Mouse (Mus musculus) heart, embryonic 14.5 days (tissue): Measurements from ENCODE around the gene Fbxo28. TPM values are rescaled to one million over a fixed set of nuclear protein-coding genes. Genes with fewer than 3 reads are reported as not detected.
"Not testable (repeated sequence)": the region's sequence is repeated elsewhere in the genome, so short reads cannot be mapped to it uniquely, and the experiment has no call there.

Experiments
- ATAC-seq: fragments of 200-750 bp; cut with Nextera tagmentation; 2 replicates; pipeline ENCODE4 v1.8.0; 2017; ENCODE audit warnings: low read depth, moderate TSS enrichment; ENCODE audit not compliant: insufficient number of reproducible peaks, insufficient read depth, low FRiP score
- H3K27ac ChIP-seq, 2 experiments: fragments of 200-500 bp in 1 of 2; fragments of 300-500 bp in 1 of 2; sonication (generic) in 1 of 2; replicated peaks in 1 of 2; 2 replicates each; pipeline ENCODE4 v1.5.1; 2012 to 2014; ENCODE audit warnings: low read depth in 2 of 2, low read length in 2 of 2, control low read depth in 1 of 2, mild to moderate bottlenecking in 1 of 2, mixed read lengths in 1 of 2; ENCODE audit not compliant: control insufficient read depth in 1 of 2, insufficient read depth in 1 of 2
- H3K27me3 ChIP-seq: fragments of 300-500 bp; sonication (generic); 2 replicates; pipeline ENCODE4 v1.6.1; 2014; ENCODE audit warnings: mild to moderate bottlenecking, low read length, control low read depth; ENCODE audit not compliant: control insufficient read depth, insufficient read depth
- H3K36me3 ChIP-seq: fragments of 300-500 bp; sonication (generic); 2 replicates; pipeline ENCODE4 v1.6.1; 2014; ENCODE audit warnings: mild to moderate bottlenecking, control low read depth, low read length, mixed read lengths; ENCODE audit not compliant: control insufficient read depth, insufficient read depth
- H3K4me1 ChIP-seq, 2 experiments: fragments of 200-500 bp in 1 of 2; fragments of 300-500 bp in 1 of 2; sonication (generic) in 1 of 2; 2 replicates each; pipeline ENCODE4 v1.6.1; 2012 to 2014; ENCODE audit warnings: low read length in 2 of 2, control low read depth in 1 of 2, mixed read lengths in 1 of 2; ENCODE audit not compliant: control insufficient read depth in 2 of 2, insufficient read depth in 2 of 2
- H3K4me2 ChIP-seq: fragments of 300-500 bp; sonication (generic); 2 replicates; pipeline ENCODE4 v1.6.1; 2014; ENCODE audit warnings: mild to moderate bottlenecking, low read length
- H3K4me3 ChIP-seq, 2 experiments: fragments of 200-500 bp in 1 of 2; fragments of 300-500 bp in 1 of 2; sonication (generic) in 1 of 2; 2 replicates each; pipeline ENCODE4 v1.5.1; 2012 to 2014; ENCODE audit warnings: low read length in 2 of 2, mild to moderate bottlenecking in 2 of 2, control low read depth in 1 of 2, low read depth in 1 of 2, moderate library complexity in 1 of 2; ENCODE audit not compliant: control insufficient read depth in 1 of 2, insufficient read depth in 1 of 2
- H3K9ac ChIP-seq: fragments of 300-500 bp; sonication (generic); 2 replicates; pipeline ENCODE4 v1.6.1; 2014; ENCODE audit warnings: mild to moderate bottlenecking, low read length
- H3K9me3 ChIP-seq: fragments of 300-500 bp; sonication (generic); 2 replicates; pipeline ENCODE4 v1.6.1; 2016; ENCODE audit warnings: low read length, control low read depth; ENCODE audit not compliant: control insufficient read depth
- WGBS: fragments of 180-500 bp; shearing (Covaris S2); extraction: QIAGEN DNeasy Blood & Tissue Kit; methylation state at CpG from one replicate; pipeline ENCODE4 v1.1.7; 2014; 5-methylcytosine and 5-hydroxymethylcytosine counted together
- polyA plus RNA-seq: library from polyadenylated mRNA; unstranded; fragments of >200 nt; fragmentation: Nextera tagmentation; extraction: Ambion mirVana; gene quantifications from 2 replicates; pipeline ENCODE4 v1.2.1, GENCODE M21; 2014

Fbxo28 gene
- polyA plus RNA-seq, 1 experiment from 2014 or later, result 17.2 TPM

- ATAC-seq, result no peak
- no peak overlapping the region for H3K4me2 ChIP-seq
- no peaks in the 10 kb centered on the region for H3K27me3 ChIP-seq
- H3K27ac ChIP-seq, result no peak overlapping the region
- H3K4me3 ChIP-seq, result no peak overlapping the region
- no peaks in the 10 kb centered on the region for H3K4me1 ChIP-seq
- no peak overlapping the region for H3K9ac ChIP-seq
- 91% methylated on average over 5 of the region's 5 CpGs for WGBS
- no peaks in the 10 kb centered on the region for H3K36me3 ChIP-seq
- no peaks in the 10 kb centered on the region for H3K9me3 ChIP-seq
These were observed 43.6 kb downstream of the Fbxo28 start for GRCm38 (mm10) chr1:182297821-182298220.

DNA sequence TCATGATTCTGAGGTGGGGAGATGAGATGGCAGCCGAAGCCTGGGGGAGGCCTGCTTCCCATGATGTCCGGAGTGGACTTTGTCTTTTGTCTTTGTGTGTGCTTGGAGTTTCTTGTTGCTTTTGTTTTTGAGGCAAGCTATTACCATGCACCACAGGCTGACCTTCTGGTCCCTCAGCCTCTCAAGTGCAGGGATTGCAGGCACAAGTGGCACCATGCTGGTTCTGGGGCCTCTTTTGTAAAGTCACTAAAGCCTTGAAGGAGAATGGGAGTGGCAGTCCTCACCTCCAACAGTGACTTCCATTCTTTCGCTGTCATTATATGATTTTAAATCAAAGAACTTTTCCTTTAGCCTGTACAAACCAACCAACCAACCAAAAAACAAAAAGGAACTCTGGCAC is 44.2 kb downstream of the Fbxo28 start:
- Histone ChIP-seq H3K4me1 (peaks cover 0 to 1% of the 10 kb centered on the region in 2 experiments; a peak in 1 of 4 replicates), H3K4me3 (no peak overlapping the region), H3K27me3 (no peaks in the 10 kb centered on the region), H3K4me2 (no peak overlapping the region), H3K27ac (no peak overlapping the region), H3K9ac (no peak overlapping the region), H3K9me3 (no peaks in the 10 kb centered on the region), H3K36me3 (no peaks in the 10 kb centered on the region)
- ATAC-seq, result no peak
- WGBS, result 83% methylated on average over 3 of the region's 3 CpGs

- Histone ChIP-seq H3K4me1 (peaks cover 2 to 4% of the 10 kb centered on the region in 2 experiments; a peak in 2 of 4 replicates), H3K36me3 (no peaks in the 10 kb centered on the region), H3K9me3 (no peaks in the 10 kb centered on the region), H3K27ac (no peak overlapping the region), H3K9ac (no peak overlapping the region), H3K4me3 (no peak overlapping the region), H3K27me3 (no peaks in the 10 kb centered on the region), H3K4me2 (no peak overlapping the region)
- no peak for ATAC-seq
- WGBS, result 72% methylated on average over 6 of the region's 6 CpGs
These were observed 44.6 kb downstream of the Fbxo28 start for GRCm38 (mm10) chr1:182296816-182297215.

- Histone ChIP-seq H3K36me3 (no peaks in the 10 kb centered on the region), H3K27me3 (no peaks in the 10 kb centered on the region), H3K9me3 (no peaks in the 10 kb centered on the region), H3K9ac (no peak overlapping the region), H3K4me2 (no peak overlapping the region), H3K4me1 (peaks cover 2 to 4% of the 10 kb centered on the region in 2 experiments; a peak in 2 of 4 replicates), H3K27ac (no peak overlapping the region), H3K4me3 (no peak overlapping the region)
- no peak for ATAC-seq
- 78% methylated on average over 6 of the region's 6 CpGs for WGBS
These were observed 45.3 kb downstream of the Fbxo28 start for GRCm38 (mm10) chr1:182296141-182296540.

- Histone ChIP-seq H3K4me3 (no peak overlapping the region), H3K4me1 (peaks cover 2 to 4% of the 10 kb centered on the region in 2 experiments; a peak in 2 of 4 replicates), H3K9me3 (no peaks in the 10 kb centered on the region), H3K27ac (no peak overlapping the region), H3K36me3 (no peaks in the 10 kb centered on the region), H3K27me3 (no peaks in the 10 kb centered on the region), H3K9ac (no peak overlapping the region), H3K4me2 (no peak overlapping the region)
- 53% methylated on average over 4 of the region's 4 CpGs for WGBS
- ATAC-seq, result no peak
These were observed 49.1 kb downstream of the Fbxo28 start for GRCm38 (mm10) chr1:182292291-182292690.

DNA sequence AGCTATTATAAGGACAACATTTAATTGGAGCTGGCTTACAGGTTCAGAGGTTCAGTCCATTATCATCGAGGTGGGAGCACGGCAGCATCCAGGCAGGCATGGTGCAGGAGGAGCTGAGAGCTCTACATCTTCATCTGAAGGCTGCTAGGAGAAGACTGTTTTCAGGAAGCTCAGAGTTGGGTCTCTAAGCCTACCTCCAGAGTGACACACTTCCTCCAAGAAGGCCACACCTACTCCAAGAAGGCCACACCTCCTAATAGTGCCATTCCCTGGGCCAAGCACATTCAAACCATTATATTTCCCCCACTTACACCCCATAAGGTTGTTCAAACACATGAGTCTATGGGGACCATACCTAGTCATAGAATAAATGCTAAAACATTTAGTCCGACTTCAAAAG is 50.7 kb downstream of the Fbxo28 start:
- H3K9ac ChIP-seq, H3K36me3 ChIP-seq, H3K27ac ChIP-seq, H3K4me2 ChIP-seq, H3K27me3 ChIP-seq, ATAC-seq, H3K4me1 ChIP-seq, H3K4me3 ChIP-seq, H3K9me3 ChIP-seq: not testable (repeated sequence)
- 87% methylated on average over 3 of the region's 3 CpGs for WGBS

GRCm38 (mm10) chr1:182289781-182290180 is 51.6 kb downstream of the Fbxo28 start:
- Histone ChIP-seq H3K4me3 (no peak overlapping the region), H3K27ac (no peak overlapping the region), H3K4me2 (no peak overlapping the region), H3K36me3 (no peaks in the 10 kb centered on the region), H3K9ac (no peak overlapping the region), H3K9me3 (no peaks in the 10 kb centered on the region), H3K27me3 (no peaks in the 10 kb centered on the region), H3K4me1 (peaks cover 2 to 4% of the 10 kb centered on the region in 2 experiments; a peak in 2 of 4 replicates)
- 63% methylated on average over 2 of the region's 2 CpGs for WGBS
- no peak for ATAC-seq

GRCm38 (mm10) chr1:182288601-182289000 is 52.8 kb downstream of the Fbxo28 start:
- ATAC-seq, result no peak
- Histone ChIP-seq H3K27me3 (no peaks in the 10 kb centered on the region), H3K9ac (no peak overlapping the region), H3K27ac (no peak overlapping the region), H3K36me3 (no peaks in the 10 kb centered on the region), H3K9me3 (no peaks in the 10 kb centered on the region), H3K4me1 (peaks cover 2 to 4% of the 10 kb centered on the region in 2 experiments; a peak in 2 of 4 replicates), H3K4me2 (no peak overlapping the region), H3K4me3 (no peak overlapping the region)
- WGBS, result 61% methylated on average over 2 of the region's 2 CpGs
